Mouse (Mus musculus) intestine, embryonic 14.5 days (tissue): ENCODE results near the gene Clic6. TPM values are rescaled to one million over a fixed set of nuclear protein-coding genes. Genes with fewer than 3 reads are reported as not detected.
A peak's percentile ranks its signal among the peaks of the same experiment; 100 is the strongest.

Experiments
- ATAC-seq: fragments of 200-750 bp; cut with Nextera tagmentation; replicated peaks from 2 replicates; pipeline ENCODE4 v1.8.0; 2017; ENCODE audit warnings: low read depth, moderate number of reproducible peaks, moderate TSS enrichment, moderate library complexity; ENCODE audit not compliant: low FRiP score, low TSS enrichment
- DNase-seq: peaks from one replicate; pipeline ENCODE4 v3.0.0-alpha.2; 2018; ENCODE audit warnings: low spot score
- H3K27ac ChIP-seq: fragments of 300-500 bp; sonication (generic); 2 replicates; pipeline ENCODE4 v1.5.1; 2014; ENCODE audit warnings: low read depth, mild to moderate bottlenecking, control low read depth
- H3K27me3 ChIP-seq: fragments of 300-500 bp; sonication (generic); replicated peaks from 2 replicates; pipeline ENCODE4 v1.6.1; 2014; ENCODE audit warnings: low read length, control low read depth; ENCODE audit not compliant: control insufficient read depth, insufficient read depth
- H3K36me3 ChIP-seq: fragments of 300-500 bp; sonication (generic); 2 replicates; pipeline ENCODE4 v1.6.1; 2014; ENCODE audit warnings: low read length, control low read depth; ENCODE audit not compliant: control insufficient read depth, insufficient read depth
- H3K4me1 ChIP-seq: fragments of 300-500 bp; sonication (generic); replicated peaks from 2 replicates; pipeline ENCODE4 v1.6.1; 2014; ENCODE audit warnings: low read length, control low read depth, mixed read lengths; ENCODE audit not compliant: control insufficient read depth, insufficient read depth
- H3K4me2 ChIP-seq: fragments of 300-500 bp; sonication (generic); 2 replicates; pipeline ENCODE4 v1.6.1; 2014; ENCODE audit warnings: low read length
- H3K4me3 ChIP-seq: fragments of 300-500 bp; sonication (generic); 2 replicates; pipeline ENCODE4 v1.5.1; 2014; ENCODE audit warnings: low read depth, low read length, control low read depth, mixed read lengths
- H3K9ac ChIP-seq: fragments of 300-500 bp; sonication (generic); 2 replicates; pipeline ENCODE4 v1.6.1; 2014; ENCODE audit warnings: mild to moderate bottlenecking, low read length
- H3K9me3 ChIP-seq: fragments of 300-500 bp; sonication (generic); 2 replicates; pipeline ENCODE4 v1.6.1; 2016; ENCODE audit warnings: low read length, control low read depth; ENCODE audit not compliant: control insufficient read depth
- WGBS: fragments of 180-500 bp; shearing (Covaris S2); extraction: QIAGEN DNeasy Blood & Tissue Kit; methylation state at CpG from one replicate; pipeline ENCODE4 v1.1.7; 2014; 5-methylcytosine and 5-hydroxymethylcytosine counted together
- polyA plus RNA-seq: library from polyadenylated mRNA; unstranded; fragments of >200 nt; fragmentation: Nextera tagmentation; extraction: Ambion mirVana; gene quantifications from 2 replicates; pipeline ENCODE4 v1.2.1, GENCODE M21; 2014

Gene Clic6
- 26.7 and 29.9 TPM in 2 replicates for polyA plus RNA-seq

DNA sequence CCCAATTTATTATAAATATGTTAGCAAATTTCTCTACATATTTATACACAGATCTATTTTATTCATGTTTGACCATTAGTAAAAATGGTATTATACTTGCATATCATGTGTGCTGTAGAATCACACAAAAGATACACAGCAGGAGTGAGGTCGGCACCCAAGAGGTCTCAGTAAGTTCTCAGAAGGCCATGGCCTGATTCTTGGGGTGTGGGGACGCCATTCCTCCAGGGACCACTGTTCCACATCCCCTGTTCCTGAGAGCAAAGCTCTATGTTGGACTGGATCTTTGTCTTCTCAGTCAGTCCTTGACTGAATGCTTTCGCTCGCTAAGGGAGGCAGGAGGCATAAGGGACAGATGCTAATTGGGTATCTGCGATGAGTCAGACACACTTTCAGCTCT is at the start of gene Clic6:
Gene Clic6, plus strand, starts transcription at position 301 of the 400 bp plus-strand sequence.
- Histone ChIP-seq H3K9me3 (no peaks in the 10 kb centered on the region), H3K9ac (no peak within 1 kb of the TSS), H3K4me1 (no peaks in the 10 kb centered on the region), H3K4me3 (no peak within 1 kb of the TSS), H3K27me3 (no peaks in the 10 kb centered on the region), H3K4me2 (no peak within 1 kb of the TSS), H3K36me3 (no peaks in the 10 kb centered on the region), H3K27ac (no peak within 1 kb of the TSS)
- ATAC-seq (no peak), DNase-seq (no peak)
- 90% methylated on average over 5 of the region's 5 CpGs for WGBS

DNA sequence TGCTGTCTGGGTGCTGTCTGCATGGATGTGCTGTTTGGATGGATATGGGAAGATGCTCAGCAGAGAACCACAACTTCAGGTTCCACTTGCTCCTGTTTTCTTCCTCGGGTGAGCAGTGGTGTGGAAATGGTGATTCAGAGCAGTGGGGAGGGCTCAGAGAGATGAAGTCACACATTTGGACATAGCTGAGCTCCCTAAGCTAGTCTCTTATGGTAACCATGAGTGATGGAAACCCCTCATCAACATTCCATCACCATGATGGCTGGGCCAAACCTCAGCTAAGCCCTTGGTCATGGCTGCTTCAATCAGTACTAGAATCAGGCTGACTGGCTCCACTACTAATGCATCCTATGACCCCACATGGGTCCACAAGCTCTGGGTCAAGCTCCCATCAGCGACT is 45.8 kb upstream of the Clic6 start:
- H3K4me2 ChIP-seq: no peak overlapping the region
- no peak overlapping the region for H3K4me3 ChIP-seq
- H3K36me3 ChIP-seq: no peaks in the 10 kb centered on the region
- ATAC-seq (no peak), DNase-seq (no peak)
- no peaks in the 10 kb centered on the region for H3K4me1 ChIP-seq
- no peaks in the 10 kb centered on the region for H3K27me3 ChIP-seq
- H3K27ac ChIP-seq: no peak overlapping the region
- no peaks in the 10 kb centered on the region for H3K9me3 ChIP-seq
- no peak overlapping the region for H3K9ac ChIP-seq
- WGBS: 69% methylated on average over 2 of the region's 2 CpGs

DNA sequence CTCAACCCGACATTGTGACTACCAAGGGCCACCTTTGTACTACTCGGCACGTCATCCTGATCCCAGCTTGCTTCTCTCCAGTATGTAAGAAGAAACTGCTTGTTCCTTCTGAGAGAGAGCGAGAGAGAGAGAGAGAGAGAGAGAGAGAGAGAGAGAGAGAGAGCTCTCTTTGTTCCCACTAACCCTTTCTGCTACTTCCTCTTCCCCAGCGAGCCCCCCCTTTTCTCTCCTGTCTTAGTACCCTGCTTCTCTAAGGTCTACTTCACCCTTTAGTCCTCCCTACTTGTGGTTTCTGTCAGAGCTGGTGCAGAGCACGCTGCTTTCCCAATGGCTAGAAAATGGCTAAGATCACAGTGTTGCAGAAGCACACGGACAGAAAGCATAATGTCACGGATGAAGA is 45.3 kb upstream of the Clic6 start:
- no peak for ATAC-seq
- Histone ChIP-seq H3K4me2 (no peak overlapping the region), H3K27ac (no peak overlapping the region)

DNA sequence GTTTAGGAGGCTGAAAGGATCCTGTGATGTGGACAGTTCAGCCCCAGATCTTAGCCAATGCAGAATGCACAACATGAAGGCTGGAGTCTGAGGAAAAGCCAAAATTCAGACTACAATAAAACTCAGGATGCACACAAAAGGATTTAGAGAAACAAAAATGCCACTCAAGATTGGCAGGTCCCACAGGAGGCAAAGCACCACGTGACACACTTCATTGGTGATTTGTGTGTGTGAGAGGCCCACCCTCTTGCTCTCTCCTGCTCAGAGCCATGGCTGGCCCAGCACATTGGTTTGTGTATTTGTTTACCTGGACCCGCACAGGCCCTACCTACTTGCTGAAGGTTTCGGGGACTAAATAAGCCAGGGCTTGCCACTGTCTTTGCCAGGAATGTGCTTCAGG is 44.3 kb upstream of the Clic6 start:
- Histone ChIP-seq H3K27ac (no peak overlapping the region), H3K4me1 (no peaks in the 10 kb centered on the region), H3K4me3 (no peak overlapping the region), H3K36me3 (no peaks in the 10 kb centered on the region), H3K9ac (no peak overlapping the region), H3K27me3 (no peaks in the 10 kb centered on the region), H3K4me2 (no peak overlapping the region), H3K9me3 (no peaks in the 10 kb centered on the region)
- DNase-seq: no peak
- WGBS: 75% methylated on average over 3 of the region's 3 CpGs
- no peak for ATAC-seq

More for the DNA sequence above, 45.3 kb upstream of the Clic6 start:
- WGBS: 73% methylated on average over 8 of the region's 8 CpGs
- Histone ChIP-seq H3K4me1 (no peaks in the 10 kb centered on the region), H3K36me3 (no peaks in the 10 kb centered on the region), H3K4me3 (no peak overlapping the region), H3K9ac (no peak overlapping the region), H3K9me3 (no peaks in the 10 kb centered on the region), H3K27me3 (no peaks in the 10 kb centered on the region)
- DNase-seq: no peak

DNA sequence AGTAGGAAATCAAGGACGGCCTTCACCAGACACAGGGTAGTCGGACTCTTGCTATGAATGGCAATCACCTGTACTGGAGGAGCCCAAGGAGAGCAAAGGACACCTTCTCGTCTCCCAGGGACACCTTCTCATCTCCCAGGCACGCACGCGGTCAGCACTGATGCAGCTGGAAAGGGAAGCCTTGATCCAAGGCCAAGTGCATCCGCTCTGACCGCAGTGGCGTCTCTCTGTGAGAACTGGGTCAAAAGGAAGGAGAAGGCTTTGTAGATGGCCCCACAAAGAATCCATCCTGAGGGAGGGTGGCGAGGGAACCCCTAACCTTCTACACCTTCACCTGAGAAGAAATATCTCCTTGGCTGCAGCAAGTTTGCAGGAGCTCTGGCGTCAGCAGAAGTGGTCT is 43.4 kb upstream of the Clic6 start:
- no peaks in the 10 kb centered on the region for H3K27me3 ChIP-seq
- H3K27ac ChIP-seq: no peak overlapping the region
- no peaks in the 10 kb centered on the region for H3K9me3 ChIP-seq
- no peaks in the 10 kb centered on the region for H3K36me3 ChIP-seq
- no peaks in the 10 kb centered on the region for H3K4me1 ChIP-seq
- H3K4me3 ChIP-seq: no peak overlapping the region
- no peak overlapping the region for H3K9ac ChIP-seq
- DNase-seq: no peak
- no peak for ATAC-seq
- H3K4me2 ChIP-seq: no peak overlapping the region
- 93% methylated on average over 11 of the region's 11 CpGs for WGBS

DNA sequence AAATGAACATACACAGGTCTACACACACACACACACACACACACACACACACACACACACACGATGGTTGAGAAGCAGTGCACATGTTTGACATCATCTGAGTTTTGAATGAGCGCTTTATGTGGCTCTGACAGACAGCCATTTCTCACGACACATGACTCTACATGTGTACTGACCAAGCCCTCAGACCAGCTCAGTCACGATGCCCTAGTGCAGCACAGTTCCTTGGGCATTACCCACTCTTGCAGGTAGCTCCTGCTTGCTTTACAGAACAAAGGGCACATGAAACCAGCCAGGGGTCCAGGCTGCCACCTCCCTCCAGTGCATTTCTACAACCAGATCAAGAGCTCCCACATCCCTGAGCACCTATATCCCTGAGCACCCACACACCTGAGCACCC is 42.6 kb upstream of the Clic6 start:
- Histone ChIP-seq H3K27me3 (no peaks in the 10 kb centered on the region), H3K27ac (no peak overlapping the region), H3K36me3 (no peaks in the 10 kb centered on the region), H3K4me1 (no peaks in the 10 kb centered on the region), H3K4me3 (no peak overlapping the region), H3K9me3 (no peaks in the 10 kb centered on the region), H3K4me2 (no peak overlapping the region), H3K9ac (no peak overlapping the region)
- DNase-seq (no peak), ATAC-seq (no peak)
- 84% methylated on average over 4 of the region's 4 CpGs for WGBS

DNA sequence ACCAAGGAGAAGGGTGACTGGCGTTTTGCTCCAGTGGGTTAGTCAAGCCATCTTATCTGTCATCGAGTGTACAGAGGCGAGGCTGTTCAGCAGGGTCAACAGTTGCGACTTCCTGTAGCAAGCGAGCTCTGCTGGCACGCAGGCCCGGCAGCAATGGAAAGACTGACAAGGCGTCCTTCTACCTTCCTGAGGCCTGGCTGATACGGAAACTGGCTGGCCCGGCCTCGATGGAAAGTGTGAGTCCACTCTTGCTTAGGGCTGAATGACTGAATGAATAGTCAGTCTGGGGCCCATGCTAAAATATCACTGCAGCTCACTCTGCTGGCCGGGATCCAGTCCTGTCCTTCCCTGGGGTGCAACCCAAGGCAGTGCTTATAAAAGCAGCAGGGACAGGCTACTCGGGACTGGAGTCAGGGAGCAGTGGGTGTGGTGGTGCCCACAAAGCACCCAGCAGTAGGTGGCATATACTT is 41.9 kb upstream of the Clic6 start:
- Histone ChIP-seq H3K9me3 (no peaks in the 10 kb centered on the region), H3K4me2 (no peak overlapping the region)

DNA sequence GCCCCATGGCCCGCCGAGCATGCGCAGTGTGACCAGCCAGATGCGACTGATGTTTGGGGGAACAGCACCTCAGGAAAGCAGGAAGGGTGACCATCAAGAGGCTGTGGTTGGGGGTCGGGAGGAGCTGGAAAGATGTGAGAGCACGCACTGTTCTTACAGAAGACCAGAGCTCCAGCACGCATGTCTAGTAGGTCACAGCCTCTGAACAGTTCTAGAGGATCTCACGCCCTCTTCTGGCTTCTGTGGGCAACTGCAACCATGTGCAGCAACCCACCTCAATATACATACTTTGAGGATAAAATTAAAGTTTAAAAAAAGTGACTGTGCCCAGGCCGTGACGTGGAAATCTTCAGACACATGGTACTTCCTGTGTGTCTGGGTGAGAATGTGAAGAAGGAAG is 40.2 kb upstream of the Clic6 start:
- Histone ChIP-seq H3K36me3 (no peaks in the 10 kb centered on the region), H3K4me1 (no peaks in the 10 kb centered on the region), H3K9ac (no peak overlapping the region), H3K4me2 (no peak overlapping the region), H3K27ac (no peak overlapping the region), H3K9me3 (no peaks in the 10 kb centered on the region), H3K27me3 (no peaks in the 10 kb centered on the region), H3K4me3 (no peak overlapping the region)
- no peak for DNase-seq
- WGBS: 74% methylated on average over 10 of the region's 10 CpGs
- 0 out of 2 replicates have a peak, but pooled peaks have one; percentile 47 for ATAC-seq

More for the DNA sequence above, 41.9 kb upstream of the Clic6 start:
- Histone ChIP-seq H3K9ac (no peak overlapping the region), H3K27me3 (no peaks in the 10 kb centered on the region), H3K36me3 (no peaks in the 10 kb centered on the region), H3K27ac (no peak overlapping the region), H3K4me3 (no peak overlapping the region), H3K4me1 (no peaks in the 10 kb centered on the region)
- DNase-seq (peak; percentile 58), ATAC-seq (no peak)
- WGBS: 55% methylated on average over 13 of the region's 13 CpGs

DNA sequence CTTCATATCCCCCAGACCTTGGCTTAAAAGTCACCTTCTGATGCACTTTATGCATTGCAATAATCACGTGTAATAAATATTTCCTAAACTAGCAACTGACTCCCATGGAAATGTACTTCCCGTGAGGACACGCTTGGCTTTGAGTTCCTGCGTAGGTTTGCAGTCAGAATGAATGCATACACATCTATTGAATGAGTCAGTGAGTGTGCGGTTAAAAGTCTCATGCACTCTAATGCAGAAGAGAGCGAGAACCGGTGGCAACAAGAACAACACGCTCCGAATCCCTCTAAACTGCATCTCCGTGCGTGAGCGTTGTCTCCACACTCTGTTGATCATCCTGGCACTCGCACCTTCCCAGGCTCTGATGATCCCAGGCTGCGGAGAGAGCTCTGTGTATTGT is 36.5 kb upstream of the Clic6 start:
- no peak overlapping the region for H3K27ac ChIP-seq
- ATAC-seq (no peak), DNase-seq (no peak)
- WGBS: 94% methylated on average over 14 of the region's 14 CpGs
- H3K4me1 ChIP-seq: no peaks in the 10 kb centered on the region
- H3K4me2 ChIP-seq: no peak overlapping the region
- no peak overlapping the region for H3K4me3 ChIP-seq
- no peak overlapping the region for H3K9ac ChIP-seq
- H3K9me3 ChIP-seq: no peaks in the 10 kb centered on the region
- H3K36me3 ChIP-seq: no peaks in the 10 kb centered on the region
- no peaks in the 10 kb centered on the region for H3K27me3 ChIP-seq
